Mouse (Mus musculus): Measurements from ENCODE around the gene Bcl10. TPM values are rescaled to one million over a fixed set of nuclear protein-coding genes. Genes with fewer than 3 reads are reported as not detected.
A peak's percentile ranks its signal among the peaks of the same experiment; 100 is the strongest.
"Not testable (repeated sequence)": the region's sequence is repeated elsewhere in the genome, so short reads cannot be mapped to it uniquely, and the experiment has no call there.

Bcl10 gene
- polyA plus RNA-seq, 1 experiment from 2014 or later = 18.6 TPM

DNA sequence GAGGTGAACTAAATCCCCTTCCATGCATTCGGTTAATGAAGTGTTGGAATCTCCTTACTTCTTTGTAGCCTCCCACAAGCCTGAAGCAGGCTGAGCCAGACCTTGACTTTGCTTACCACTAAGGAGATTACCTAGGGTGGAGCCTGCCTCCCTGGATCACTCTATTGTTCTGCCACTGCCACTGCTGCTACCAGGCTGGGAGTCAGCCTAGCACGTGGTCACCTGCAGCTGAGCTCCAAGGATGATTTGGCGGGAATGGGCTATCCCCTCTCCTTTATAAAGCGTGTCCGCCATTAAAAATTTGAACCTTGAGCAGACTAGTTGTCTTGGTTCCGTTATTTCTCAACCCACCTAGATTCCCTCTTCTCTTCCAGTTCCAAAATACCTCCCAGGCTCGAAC lies 8.7 kb upstream of the Bcl10 start:
- not testable (repeated sequence) for ATAC-seq (ENCODE audit: insufficient read depth); H3K36me3 ChIP-seq (replicated peaks)
- WGBS (ENCODE audit: insufficient replicate concordance) = 55% methylated on average over 7 of the region's 7 CpGs

DNA sequence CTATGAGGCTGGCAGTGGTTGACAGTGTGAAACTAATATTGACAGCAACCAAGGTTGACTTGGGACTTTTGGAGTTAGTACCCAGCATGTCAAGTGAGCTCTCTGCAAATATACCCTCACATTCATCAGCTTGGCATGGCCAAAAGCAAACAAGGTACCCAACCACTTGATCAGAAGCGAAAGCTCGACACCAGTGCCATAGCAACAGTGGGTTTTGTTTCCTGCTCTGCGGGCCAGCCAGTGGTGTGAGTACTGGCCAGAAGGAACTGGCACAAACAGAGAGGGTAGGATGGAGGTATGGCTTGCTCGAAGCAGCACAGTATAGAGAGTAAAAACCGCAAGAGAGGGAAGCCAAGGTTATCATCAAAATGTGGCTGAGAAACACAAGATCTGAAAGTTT lies 6.2 kb upstream of the Bcl10 start:
- no peak for ATAC-seq (ENCODE audit: insufficient read depth)
- Histone ChIP-seq H3K9ac (no peak overlapping the region), H3K4me3 (replicated peaks) (no peak overlapping the region), H3K27ac (replicated peaks) (no peak overlapping the region), H3K9me3 (replicated peaks) (no peaks in the 10 kb centered on the region), H3K4me1 (replicated peaks) (peaks cover 12% of the 10 kb centered on the region), H3K27me3 (no peaks in the 10 kb centered on the region), H3K36me3 (replicated peaks) (no peaks in the 10 kb centered on the region), H3K4me2 (no peak overlapping the region)
- 62% methylated on average over 5 of the region's 5 CpGs for WGBS (ENCODE audit: insufficient replicate concordance)

More for the DNA sequence above, 8.7 kb upstream of the Bcl10 start:
- H3K4me3 ChIP-seq (replicated peaks); H3K4me2 ChIP-seq; H3K27ac ChIP-seq (replicated peaks); H3K9me3 ChIP-seq (replicated peaks); H3K27me3 ChIP-seq; H3K9ac ChIP-seq: not testable (repeated sequence)
- H3K4me1 ChIP-seq (replicated peaks) = peaks cover 12% of the 10 kb centered on the region

- Histone ChIP-seq H3K36me3 (replicated peaks) (no peaks in the 10 kb centered on the region), H3K4me1 (replicated peaks) (peaks cover 12% of the 10 kb centered on the region), H3K9ac (no peak overlapping the region), H3K9me3 (replicated peaks) (no peaks in the 10 kb centered on the region), H3K4me3 (replicated peaks) (no peak overlapping the region), H3K4me2 (no peak overlapping the region), H3K27me3 (no peaks in the 10 kb centered on the region), H3K27ac (replicated peaks) (no peak overlapping the region)
- 48% methylated on average over 4 of the region's 4 CpGs for WGBS (ENCODE audit: insufficient replicate concordance)
- no peak for ATAC-seq (ENCODE audit: insufficient read depth)
These were observed 5.8 kb upstream of the Bcl10 start for GRCm38 (mm10) chr3:145916826-145917225.

- peaks cover 34% of the 10 kb centered on the region for H3K4me1 ChIP-seq (replicated peaks)
- no peak overlapping the region for H3K4me3 ChIP-seq (replicated peaks)
- peak overlapping the region; percentile 78 for H3K4me2 ChIP-seq
- peaks cover 5% of the 10 kb centered on the region for H3K36me3 ChIP-seq (replicated peaks)
- no peaks in the 10 kb centered on the region for H3K9me3 ChIP-seq (replicated peaks)
- 45% methylated on average over 3 of the region's 3 CpGs for WGBS (ENCODE audit: insufficient replicate concordance)
- no peak overlapping the region for H3K9ac ChIP-seq
- H3K27ac ChIP-seq (replicated peaks) = 0 out of 2 replicates have a peak overlapping the region, but pooled peaks have one; percentile 86
- ATAC-seq (ENCODE audit: insufficient read depth) = no peak
- H3K27me3 ChIP-seq = no peaks in the 10 kb centered on the region
These were observed 367 bp downstream of the Bcl10 start for GRCm38 (mm10) chr3:145922971-145923370.

DNA sequence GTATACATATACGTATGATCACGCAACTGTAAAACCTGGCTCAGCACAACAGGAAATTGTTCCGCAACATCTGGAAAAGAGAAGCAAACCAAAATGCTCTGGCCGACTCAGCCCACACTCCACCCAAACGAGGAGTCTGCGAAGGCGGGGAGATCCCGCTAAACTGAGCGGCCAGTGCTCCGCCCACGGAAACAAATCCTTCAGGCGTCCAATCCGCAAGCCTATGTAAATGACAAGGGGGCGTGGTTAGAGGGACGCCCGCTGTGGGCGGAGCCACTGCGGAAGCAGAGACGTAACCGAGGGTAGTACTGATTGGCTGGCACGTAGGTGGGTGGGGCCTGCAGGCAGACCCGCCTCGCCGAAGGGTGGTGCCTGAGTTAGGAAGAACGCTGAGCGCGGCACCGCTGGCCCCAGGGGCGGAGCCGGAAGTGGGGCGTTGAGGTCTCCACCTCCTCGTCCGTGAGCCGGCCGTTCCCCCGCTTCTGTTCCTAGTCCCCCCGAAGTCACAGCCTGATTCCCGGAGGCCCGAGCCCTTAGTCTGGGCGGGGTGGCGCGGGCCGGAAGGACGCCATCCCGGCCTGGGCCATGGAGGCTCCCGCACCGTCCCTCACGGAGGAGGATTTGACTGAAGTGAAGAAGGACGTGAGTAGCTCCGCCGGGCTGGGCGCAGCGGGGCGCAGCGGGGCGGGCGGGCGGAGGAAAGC lies 1.4 kb downstream of the Bcl10 start:
- Histone ChIP-seq H3K9ac (peak overlapping the region; percentile 90), H3K27ac (replicated peaks) (peak overlapping the region; percentile 93), H3K4me3 (replicated peaks) (peak overlapping the region; percentile 94), H3K36me3 (replicated peaks) (peaks cover 10% of the 10 kb centered on the region), H3K4me2 (peak overlapping the region; percentile 83), H3K27me3 (no peaks in the 10 kb centered on the region), H3K4me1 (replicated peaks) (peaks cover 35% of the 10 kb centered on the region), H3K9me3 (replicated peaks) (no peaks in the 10 kb centered on the region)
- WGBS (ENCODE audit: insufficient replicate concordance) = under 1% methylated on average over 54 of the region's 58 CpGs
- ATAC-seq (ENCODE audit: insufficient read depth) = peak; percentile 95

- H3K27me3 ChIP-seq = no peaks in the 10 kb centered on the region
- peak overlapping the region; percentile 83 for H3K4me2 ChIP-seq
- peaks cover 13% of the 10 kb centered on the region for H3K36me3 ChIP-seq (replicated peaks)
- peak; percentile 9 for ATAC-seq (ENCODE audit: insufficient read depth)
- H3K27ac ChIP-seq (replicated peaks) = peak overlapping the region; percentile 93
- H3K9ac ChIP-seq = peak overlapping the region; percentile 90
- peaks cover 35% of the 10 kb centered on the region for H3K4me1 ChIP-seq (replicated peaks)
- peak overlapping the region; percentile 94 for H3K4me3 ChIP-seq (replicated peaks)
- H3K9me3 ChIP-seq (replicated peaks) = no peaks in the 10 kb centered on the region
- WGBS (ENCODE audit: insufficient replicate concordance) = 2% methylated on average over 39 of the region's 39 CpGs
These were observed 2.2 kb downstream of the Bcl10 start for GRCm38 (mm10) chr3:145924649-145925337.

DNA sequence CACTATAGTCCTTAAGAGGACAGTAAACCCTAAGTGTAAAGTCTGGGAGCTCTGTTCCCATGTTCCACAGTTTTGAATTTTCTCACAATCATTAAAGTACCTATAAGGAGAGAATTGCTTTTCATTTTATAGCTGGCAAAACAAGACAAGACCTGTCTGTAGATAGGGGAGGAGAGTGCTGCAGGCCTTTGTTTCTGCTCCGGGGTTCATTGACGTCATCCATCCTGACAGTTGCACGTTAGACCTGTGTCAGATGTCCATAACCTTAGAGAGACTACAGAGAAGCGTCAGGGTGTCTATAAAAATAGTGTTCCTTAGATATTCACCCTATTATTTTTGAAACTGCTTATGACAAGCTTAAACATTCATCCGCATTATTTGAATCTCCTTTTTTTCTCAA lies 2.9 kb downstream of the Bcl10 start:
- no peaks in the 10 kb centered on the region for H3K9me3 ChIP-seq (replicated peaks)
- H3K27ac ChIP-seq (replicated peaks) = no peak overlapping the region
- 52% methylated on average over 5 of the region's 5 CpGs for WGBS (ENCODE audit: insufficient replicate concordance)
- peaks cover 35% of the 10 kb centered on the region for H3K4me1 ChIP-seq (replicated peaks)
- H3K4me3 ChIP-seq (replicated peaks) = peak overlapping the region; percentile 94
- H3K4me2 ChIP-seq = peak overlapping the region; percentile 83
- no peak for ATAC-seq (ENCODE audit: insufficient read depth)
- H3K36me3 ChIP-seq (replicated peaks) = peaks cover 20% of the 10 kb centered on the region
- peak overlapping the region; percentile 90; the same call in 1 of the 2 replicates for H3K9ac ChIP-seq
- H3K27me3 ChIP-seq = no peaks in the 10 kb centered on the region

GRCm38 (mm10) chr3:145929525-145930400 lies 7.2 kb downstream of the Bcl10 start:
- Histone ChIP-seq H3K4me3 (replicated peaks) (no peak overlapping the region), H3K9ac (no peak overlapping the region), H3K27me3 (no peaks in the 10 kb centered on the region), H3K4me2 (no peak overlapping the region), H3K9me3 (replicated peaks) (no peaks in the 10 kb centered on the region), H3K27ac (replicated peaks) (no peak overlapping the region), H3K36me3 (replicated peaks) (peaks cover 50% of the 10 kb centered on the region), H3K4me1 (replicated peaks) (peaks cover 20% of the 10 kb centered on the region)
- 68% methylated on average over 7 of the region's 7 CpGs for WGBS (ENCODE audit: insufficient replicate concordance)
- ATAC-seq (ENCODE audit: insufficient read depth) = no peak

- H3K4me2 ChIP-seq = no peak overlapping the region
- no peaks in the 10 kb centered on the region for H3K27me3 ChIP-seq
These were observed 11.2 kb downstream of the Bcl10 start for GRCm38 (mm10) chr3:145933845-145934244.

DNA sequence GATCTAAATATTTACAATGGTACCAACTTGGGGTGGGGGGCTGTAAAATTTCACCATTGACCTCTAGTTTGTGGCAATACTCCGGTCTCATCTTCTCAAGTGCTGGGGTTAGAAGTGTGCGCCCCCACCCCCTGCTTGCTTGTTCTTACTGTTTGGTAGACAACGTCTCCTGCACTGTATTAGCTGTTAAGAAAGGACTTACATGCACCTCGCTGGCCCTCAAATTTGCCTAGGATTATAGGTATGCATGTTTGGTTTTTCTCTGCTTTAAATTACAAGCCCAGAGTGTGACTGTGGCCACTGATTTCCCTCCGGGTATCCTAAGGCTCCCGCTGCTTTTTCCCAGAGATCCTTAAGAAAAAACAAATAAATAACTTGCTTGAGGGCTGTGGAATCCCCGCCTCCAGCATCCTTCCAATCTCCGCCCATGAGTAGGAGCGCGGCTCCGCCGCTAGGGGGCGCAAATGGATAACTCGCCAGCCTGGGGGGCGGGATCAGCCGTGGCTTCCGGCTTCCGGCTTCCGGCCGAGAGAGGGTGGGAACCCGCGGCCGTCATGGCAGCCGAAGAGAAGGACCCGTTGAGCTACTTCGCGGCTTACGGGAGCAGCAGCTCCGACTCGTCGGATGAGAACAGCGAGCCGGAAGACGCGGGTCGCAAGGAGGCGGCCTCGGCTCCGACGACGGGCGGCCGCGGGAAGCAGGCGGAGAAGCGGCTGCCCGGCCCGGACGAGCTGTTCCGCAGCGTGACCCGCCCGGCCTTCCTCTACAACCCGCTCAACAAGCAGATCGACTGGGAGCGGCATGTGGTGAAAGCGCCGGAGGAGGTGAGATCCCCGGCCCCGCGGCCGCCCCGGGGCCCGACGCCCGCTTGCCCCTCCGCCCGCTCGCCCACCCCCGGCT lies 15.2 kb downstream of the Bcl10 start, which contains the start of gene 2410004B18Rik:
2410004B18Rik (plus strand) TSS at position 510 of the 900 bp plus-strand sequence.
- peak; percentile 89 for ATAC-seq (ENCODE audit: insufficient read depth)
- peak within 1 kb of the TSS; percentile 89 for H3K9ac ChIP-seq
- no peaks in the 10 kb centered on the region for H3K9me3 ChIP-seq (replicated peaks)
- peaks cover 35% of the 10 kb centered on the region for H3K4me1 ChIP-seq (replicated peaks)
- H3K4me2 ChIP-seq = peak within 1 kb of the TSS; percentile 94
- peak within 1 kb of the TSS; percentile 95 for H3K4me3 ChIP-seq (replicated peaks)
- H3K36me3 ChIP-seq (replicated peaks) = peaks cover 32% of the 10 kb centered on the region
- 2% methylated on average over 69 of the region's 70 CpGs for WGBS (ENCODE audit: insufficient replicate concordance)
- peak within 1 kb of the TSS; percentile 68 for H3K27ac ChIP-seq (replicated peaks)
- no peaks in the 10 kb centered on the region for H3K27me3 ChIP-seq

More at GRCm38 (mm10) chr3:145933845-145934244, 11.2 kb downstream of the Bcl10 start:
- peaks cover 41% of the 10 kb centered on the region for H3K36me3 ChIP-seq (replicated peaks)
- peaks cover 10% of the 10 kb centered on the region for H3K4me1 ChIP-seq (replicated peaks)
- no peak overlapping the region for H3K9ac ChIP-seq
- no peak overlapping the region for H3K4me3 ChIP-seq (replicated peaks)
- H3K27ac ChIP-seq (replicated peaks) = no peak overlapping the region
- WGBS (ENCODE audit: insufficient replicate concordance) = 49% methylated on average over 9 of the region's 9 CpGs
- H3K9me3 ChIP-seq (replicated peaks) = no peaks in the 10 kb centered on the region
- no peak for ATAC-seq (ENCODE audit: insufficient read depth)
